Mouse (Mus musculus): ENCODE measurements at regions not wholly inside any gene's neighbourhood (a gene's known extent, or its start where the extent isn't known, plus 50 kb on each side); places are given as distances from the start of the nearest gene placed in this dataset.
"Not testable (repeated sequence)": the region's sequence is repeated elsewhere in the genome, so short reads cannot be mapped to it uniquely, and the experiment has no call there.

- no peak for DNase-seq (ENCODE audit: low spot score)
Observed at GRCm38 (mm10) chr8:42442786-42443185, 698.5 kb downstream of the Triml1 start.

GRCm38 (mm10) chr8:42402632-42403031 is 738.7 kb downstream of the Triml1 start:
- no peak for DNase-seq (ENCODE audit: low spot score)

- DNase-seq (ENCODE audit: low spot score) = no peak
Observed at GRCm38 (mm10) chr8:42396886-42397285, 744.4 kb downstream of the Triml1 start.

GRCm38 (mm10) chr8:42388816-42389215 is 752.5 kb downstream of the Triml1 start:
- no peak for DNase-seq (ENCODE audit: low spot score)

GRCm38 (mm10) chr8:42348073-42348603 is 793.1 kb downstream of the Triml1 start:
- DNase-seq (ENCODE audit: low spot score) = no peak

GRCm38 (mm10) chr8:42334708-42335107 is 806.6 kb downstream of the Triml1 start:
- DNase-seq (ENCODE audit: low spot score) = no peak

- no peak for DNase-seq (ENCODE audit: low spot score)
Observed at GRCm38 (mm10) chr8:42324663-42325062, 816.6 kb downstream of the Triml1 start.

GRCm38 (mm10) chr8:42322862-42323261 is 818.4 kb downstream of the Triml1 start:
- DNase-seq (ENCODE audit: low spot score) = no peak

- DNase-seq (ENCODE audit: low spot score) = no peak
Observed at GRCm38 (mm10) chr8:42311060-42311459, 830.2 kb downstream of the Triml1 start.

- DNase-seq (ENCODE audit: low spot score) = no peak
Observed at GRCm38 (mm10) chr8:42291392-42291791, 849.9 kb downstream of the Triml1 start.

- DNase-seq (ENCODE audit: low spot score) = no peak
Observed at GRCm38 (mm10) chr8:42282011-42282410, 859.3 kb downstream of the Triml1 start.

- DNase-seq (ENCODE audit: low spot score) = no peak
Observed at GRCm38 (mm10) chr8:42253358-42253757, 836.5 kb upstream of the Frg1 start.

GRCm38 (mm10) chr8:42242321-42242720 is 825.4 kb upstream of the Frg1 start:
- DNase-seq (ENCODE audit: low spot score) = not testable (repeated sequence)

GRCm38 (mm10) chr8:42219857-42220600 is 803.2 kb upstream of the Frg1 start:
- DNase-seq (ENCODE audit: low spot score) = no peak

GRCm38 (mm10) chr8:42210943-42211342 is 794.1 kb upstream of the Frg1 start:
- DNase-seq (ENCODE audit: low spot score) = no peak

- DNase-seq (ENCODE audit: low spot score) = no peak
Observed at GRCm38 (mm10) chr8:42209989-42210388, 793.1 kb upstream of the Frg1 start.

- no peak for DNase-seq (ENCODE audit: low spot score)
Observed at GRCm38 (mm10) chr8:42197257-42197656, 780.4 kb upstream of the Frg1 start.

- no peak for DNase-seq (ENCODE audit: low spot score)
Observed at GRCm38 (mm10) chr8:42193902-42194550, 777.2 kb upstream of the Frg1 start.

GRCm38 (mm10) chr8:42187083-42187482 is 770.2 kb upstream of the Frg1 start:
- DNase-seq (ENCODE audit: low spot score) = no peak

- no peak for DNase-seq (ENCODE audit: low spot score)
Observed at GRCm38 (mm10) chr8:42183288-42183878, 766.5 kb upstream of the Frg1 start.

GRCm38 (mm10) chr8:42162441-42162840 is 745.6 kb upstream of the Frg1 start:
- no peak for DNase-seq (ENCODE audit: low spot score)

- DNase-seq (ENCODE audit: low spot score) = no peak
Observed at GRCm38 (mm10) chr8:42157006-42157405, 740.1 kb upstream of the Frg1 start.

- DNase-seq (ENCODE audit: low spot score) = no peak
Observed at GRCm38 (mm10) chr8:42156588-42156987, 739.7 kb upstream of the Frg1 start.

All from urinary bladder, postnatal 14 days (tissue).